Mouse (Mus musculus) CD4-positive naive resting alpha-beta T cell, adult 57 days (primary cell): ENCODE results near the gene Fgf8. TPM values are rescaled to one million over a fixed set of nuclear protein-coding genes. Genes with fewer than 3 reads are reported as not detected.

Source experiments
- total RNA-seq: library from RNA; stranded (reverse); gene quantifications from one replicate; pipeline ENCODE4 v1.2.4, GENCODE M21; 2023

Fgf8 gene
- not detected for total RNA-seq

DNA sequence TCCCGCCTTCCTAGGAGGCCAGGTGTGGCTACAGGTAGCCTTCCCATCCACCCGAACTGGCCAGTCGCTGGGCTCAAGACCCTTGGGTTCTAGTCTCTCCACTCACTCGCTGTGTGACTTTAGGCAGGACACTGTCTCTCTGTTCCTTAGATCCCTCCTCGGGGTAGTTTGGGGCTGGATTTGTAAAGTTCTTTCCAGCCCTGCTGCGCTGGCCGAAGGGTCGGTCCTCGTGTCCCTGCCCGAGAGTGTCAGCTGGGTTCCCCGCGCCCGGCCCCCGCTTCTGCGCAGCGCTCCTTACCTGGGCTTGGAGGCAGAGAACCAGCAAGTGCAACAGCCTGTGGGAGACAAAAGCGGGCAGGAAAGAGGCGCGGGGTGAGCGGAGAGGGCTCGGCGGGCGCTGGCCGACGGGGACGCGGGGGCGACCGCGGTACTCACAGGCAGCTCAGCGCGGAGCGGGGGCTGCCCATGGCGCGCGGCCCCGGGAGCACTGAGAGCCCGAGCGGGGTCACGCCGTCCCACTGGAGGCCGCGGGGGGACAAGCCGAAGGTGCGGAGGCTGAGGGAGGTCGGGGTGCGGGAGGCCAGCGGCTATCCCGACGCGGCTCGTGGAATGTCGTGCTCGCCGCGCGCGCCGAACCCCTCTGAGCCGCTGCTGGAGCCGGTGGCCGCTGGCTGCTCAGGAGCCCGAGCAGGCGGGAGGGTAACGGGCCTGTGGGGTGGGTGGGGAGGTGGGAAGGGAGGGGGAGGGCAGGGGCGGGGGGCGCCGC lies at the start of gene Fgf8:
Gene Fgf8, minus strand, starts transcription at position 698 of the 766 bp plus-strand sequence.

DNA sequence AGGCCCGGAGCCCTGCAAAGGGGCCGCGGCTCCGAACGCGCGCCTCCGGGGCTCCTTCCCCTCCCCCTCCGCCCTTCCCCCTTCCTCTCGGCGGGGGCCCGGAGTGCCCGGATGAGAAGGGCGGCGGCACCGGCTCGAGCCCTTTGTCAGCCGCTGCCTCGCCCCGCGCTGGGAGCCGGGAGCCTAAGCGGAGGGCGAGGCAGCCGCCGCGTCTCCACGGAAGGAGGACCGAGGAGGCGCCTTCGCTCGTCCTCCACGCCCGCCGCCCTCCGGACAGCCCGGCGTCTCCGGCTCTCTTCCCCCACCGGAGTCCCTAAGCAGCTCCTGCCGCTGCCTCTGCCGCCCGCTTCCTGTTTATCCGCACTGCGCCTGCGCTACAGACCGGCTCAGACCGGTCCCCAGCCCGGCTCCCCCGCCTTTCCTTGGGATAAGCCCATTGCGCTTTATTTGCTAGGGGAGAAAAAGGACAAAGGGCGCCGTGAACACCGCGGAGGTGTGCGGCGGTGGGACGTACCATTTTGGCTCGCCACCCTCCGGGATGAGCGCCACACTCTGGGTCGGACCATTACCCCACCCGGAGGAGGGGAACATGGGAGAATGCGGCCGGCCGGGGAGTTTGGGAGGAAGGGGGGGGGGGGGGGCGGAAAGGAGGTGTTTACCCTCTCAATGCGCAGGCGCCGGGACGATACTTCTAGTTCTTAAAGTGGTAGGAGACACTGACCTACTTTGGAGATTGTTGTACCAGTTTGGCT lies 40.6 kb upstream of the Fgf8 start, which contains the start of gene Mgea5:
Gene Mgea5, minus strand, starts transcription at position 657 of the 752 bp plus-strand sequence.

GRCm38 (mm10) chr19:45749243-45750043 lies 6.7 kb upstream of the Fgf8 start, which contains the start of gene Npm3:
Gene Npm3, minus strand, starts transcription at chr19:45749591.

Other genes starting within 250 kb of the Fgf8 start
- 11.3 TPM for gene Poll, start 182.4 kb downstream of the Fgf8 start, total RNA-seq
- 17.3 TPM for gene Gm17018, start 182.3 kb downstream of the Fgf8 start, total RNA-seq
- 71.6 TPM for gene Fbxw4, start 82.6 kb downstream of the Fgf8 start, total RNA-seq
- gene Npm3, start 6.7 kb upstream of the Fgf8 start, total RNA-seq, result 57.6 TPM
- gene Mgea5, start 40.9 kb upstream of the Fgf8 start, total RNA-seq, result 318 TPM
- gene Kcnip2, start 73.1 kb upstream of the Fgf8 start, total RNA-seq, result 11.4 TPM